Mouse (Mus musculus) Muller cell, postnatal 12 days (primary cell): Measurements from ENCODE around the gene Olfr539.
"Not testable (repeated sequence)": the region's sequence is repeated elsewhere in the genome, so short reads cannot be mapped to it uniquely, and the experiment has no call there.

ENCODE experiments used
- DNase-seq: peaks from one replicate; pipeline ENCODE4 v3.0.0-alpha.2; 2015; ENCODE audit errors: inconsistent ontology term

Gene Olfr539

DNA sequence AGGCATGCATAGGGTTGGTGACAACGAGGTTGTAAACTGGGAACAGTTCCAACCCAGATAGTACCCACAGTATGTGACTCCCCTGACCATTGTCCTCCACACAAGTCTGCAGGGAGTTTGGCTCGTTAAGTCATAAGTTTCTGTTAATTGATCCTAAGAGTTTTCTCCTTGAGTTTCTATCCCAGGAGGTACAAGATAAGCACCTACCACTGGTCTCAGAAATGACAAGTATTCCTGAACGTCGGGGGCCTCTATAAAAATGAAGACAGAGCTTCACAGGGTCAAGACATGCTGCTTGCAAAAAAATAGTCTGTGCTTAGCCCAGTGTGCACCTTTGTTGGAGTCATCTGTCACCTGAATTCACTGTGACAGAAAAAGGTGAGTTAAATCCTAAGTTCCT is at the start of gene Olfr539:
Gene Olfr539 (plus strand): TSS at position 301 of the 400 bp plus-strand sequence.
- no peak for DNase-seq

DNA sequence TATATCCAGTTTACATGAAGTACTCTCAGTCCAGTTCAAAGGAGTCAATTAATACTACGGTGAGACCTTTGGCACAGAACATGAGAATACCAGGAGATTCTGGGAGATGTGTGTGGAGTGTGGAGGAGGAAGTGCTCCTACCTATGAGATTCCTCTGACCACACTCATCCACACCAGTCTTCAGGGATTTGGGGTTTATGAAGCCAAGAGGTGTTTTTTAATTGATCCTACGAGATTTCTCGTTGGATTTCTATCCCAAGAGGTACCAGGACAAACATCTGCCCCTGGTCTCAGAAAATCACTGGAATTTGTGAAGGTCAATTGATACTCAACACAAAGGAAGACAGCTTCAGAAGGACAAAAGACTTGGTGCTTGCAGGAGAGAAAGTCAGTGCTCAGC is 31.1 kb upstream of the Olfr539 start, which contains the start of gene Olfr61:
Gene Olfr61 (plus strand): TSS at position 301 of the 400 bp plus-strand sequence.
- DNase-seq = not testable (repeated sequence)

DNA sequence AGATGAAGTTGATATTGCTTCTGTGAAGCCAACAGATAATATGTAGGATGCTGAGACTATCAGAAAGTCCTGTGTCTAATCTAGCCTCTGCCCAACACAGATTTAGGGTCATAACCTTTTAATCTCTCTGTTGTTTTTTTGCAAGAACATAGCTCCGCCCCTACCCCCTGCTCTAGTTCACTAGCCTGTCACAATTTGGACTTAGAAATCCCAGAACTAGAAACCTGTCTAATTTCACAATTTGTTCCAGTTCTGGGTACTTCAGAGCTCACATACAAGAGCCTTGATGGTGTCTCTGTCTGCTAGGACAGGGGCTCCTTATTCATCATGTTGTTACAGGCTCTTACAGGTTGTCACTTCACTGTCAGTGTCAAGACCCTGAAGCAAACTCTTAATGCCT is 29.2 kb upstream of the Olfr539 start:
- DNase-seq = no peak

DNA sequence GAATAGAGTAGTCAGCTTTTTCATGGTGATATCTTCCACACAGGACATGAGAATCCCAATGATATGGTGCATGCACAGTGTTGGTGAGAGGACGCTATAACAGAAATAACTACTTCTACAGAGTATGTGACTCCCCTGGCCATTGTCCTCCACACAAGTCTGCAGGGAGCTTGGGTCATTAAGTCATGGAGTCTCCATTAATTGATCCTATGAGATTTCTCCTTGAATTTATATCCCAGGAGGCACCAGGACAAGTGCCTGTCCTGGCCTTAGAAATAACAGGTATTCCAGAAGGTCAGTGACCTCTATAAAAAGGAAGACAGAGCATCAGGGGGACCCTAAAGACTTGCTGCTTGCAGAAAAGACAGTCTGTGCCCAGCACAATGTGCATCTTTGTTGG is 13.6 kb upstream of the Olfr539 start, which contains the start of gene Olfr53:
Gene Olfr53 (plus strand): TSS at position 301 of the 400 bp plus-strand sequence.
- no peak for DNase-seq

DNA sequence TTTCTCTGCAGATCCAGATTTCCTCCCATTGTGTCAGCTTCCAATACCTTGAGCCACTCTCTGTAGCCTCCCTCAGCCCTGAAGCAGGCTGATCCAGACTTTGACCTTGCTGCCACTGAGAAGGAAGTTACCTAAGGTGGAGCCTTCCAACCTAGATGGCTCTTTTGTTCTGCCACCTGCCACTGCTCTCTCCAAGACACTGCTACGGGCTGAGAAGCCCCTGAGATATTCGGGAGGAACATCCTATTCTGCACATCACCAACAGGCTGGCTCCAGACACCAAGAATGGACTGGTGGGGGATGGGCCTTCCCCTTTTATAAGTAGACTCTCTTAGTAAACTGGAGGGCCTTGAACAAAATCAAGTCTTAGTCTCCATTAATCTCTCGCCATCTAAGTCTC is 11.0 kb downstream of the Olfr539 start:
- DNase-seq = not testable (repeated sequence)

DNA sequence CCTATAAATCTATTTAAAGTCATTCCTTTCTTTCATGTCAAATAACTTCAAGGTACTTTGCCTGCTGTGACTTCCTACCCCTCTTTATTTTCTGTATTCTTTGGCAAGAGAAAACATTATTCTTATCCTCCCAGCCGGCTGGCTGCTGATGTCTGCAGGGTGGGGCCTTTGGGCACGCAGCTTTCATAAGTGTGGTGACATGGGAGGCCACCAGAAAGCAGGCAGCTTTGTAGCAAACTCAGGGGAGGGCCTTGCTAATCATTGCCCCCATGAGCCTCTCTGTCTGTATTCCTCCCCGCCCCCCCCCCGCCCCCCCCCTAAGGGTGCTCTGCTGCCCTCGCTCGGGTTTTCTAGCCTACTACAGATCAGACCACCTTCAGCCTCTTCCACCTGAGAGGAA is 16.1 kb downstream of the Olfr539 start:
- no peak for DNase-seq

DNA sequence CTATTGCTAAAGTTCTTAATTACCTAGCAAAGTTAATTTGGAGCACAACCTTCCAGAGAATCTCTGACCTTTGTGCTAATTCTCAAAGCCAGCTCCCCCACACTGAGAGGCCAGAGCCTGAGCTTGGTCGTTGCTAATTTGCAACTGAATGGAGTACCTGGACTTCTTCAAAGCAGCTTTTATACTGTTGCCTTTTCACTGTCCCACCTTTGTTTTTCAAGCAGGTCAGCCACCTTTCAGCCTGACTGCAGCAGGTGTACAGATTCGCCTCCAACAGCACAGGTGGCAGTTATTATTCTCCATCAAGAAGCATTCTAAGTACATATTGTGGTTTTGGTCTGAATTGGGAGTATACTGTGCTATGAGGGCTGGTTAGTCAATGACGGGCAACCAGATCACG is 19.9 kb downstream of the Olfr539 start:
- not testable (repeated sequence) for DNase-seq

DNA sequence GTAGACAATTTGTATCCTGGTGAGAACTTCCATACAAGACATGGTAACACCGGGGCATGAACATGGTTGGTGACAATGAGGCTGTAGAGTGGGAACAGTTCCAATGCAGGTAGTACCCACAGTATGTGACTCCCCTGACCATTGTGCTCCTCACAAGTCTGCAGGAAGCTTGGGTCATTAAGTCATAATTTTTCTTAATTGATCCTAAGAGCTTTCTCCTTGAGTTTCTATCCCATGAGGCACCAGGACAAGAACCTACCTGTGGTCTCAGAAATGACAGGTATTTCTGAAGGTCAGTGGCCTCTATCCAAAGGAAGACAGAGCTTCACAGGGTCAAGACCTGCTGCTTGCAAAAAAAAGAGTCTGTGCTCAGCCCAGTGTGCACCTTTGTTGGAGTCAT is 21.9 kb downstream of the Olfr539 start, which contains the start of gene Olfr45:
Gene Olfr45 (plus strand): TSS at position 301 of the 400 bp plus-strand sequence.
- DNase-seq = no peak

DNA sequence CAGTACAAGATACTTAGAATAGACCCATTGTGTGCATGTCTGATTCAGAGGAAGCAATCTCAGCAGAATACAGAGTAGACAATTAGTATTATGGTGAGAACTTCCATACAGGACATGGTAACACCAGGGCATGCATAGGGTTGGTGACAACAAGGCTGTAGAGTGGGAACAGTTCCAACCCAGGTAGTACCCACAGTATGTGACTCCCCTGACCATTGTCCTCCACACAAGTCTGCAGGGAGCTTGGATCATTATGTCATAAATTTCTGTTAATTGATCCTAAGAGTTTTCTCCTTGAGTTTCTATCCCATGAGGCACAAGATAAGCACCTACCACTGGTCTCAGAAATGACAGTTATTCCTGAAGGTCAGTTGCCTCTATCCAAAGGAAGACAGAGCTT is 37.2 kb downstream of the Olfr539 start, which contains the start of gene Olfr541:
Gene Olfr541 (plus strand): TSS at position 301 of the 400 bp plus-strand sequence.
- DNase-seq = no peak

DNA sequence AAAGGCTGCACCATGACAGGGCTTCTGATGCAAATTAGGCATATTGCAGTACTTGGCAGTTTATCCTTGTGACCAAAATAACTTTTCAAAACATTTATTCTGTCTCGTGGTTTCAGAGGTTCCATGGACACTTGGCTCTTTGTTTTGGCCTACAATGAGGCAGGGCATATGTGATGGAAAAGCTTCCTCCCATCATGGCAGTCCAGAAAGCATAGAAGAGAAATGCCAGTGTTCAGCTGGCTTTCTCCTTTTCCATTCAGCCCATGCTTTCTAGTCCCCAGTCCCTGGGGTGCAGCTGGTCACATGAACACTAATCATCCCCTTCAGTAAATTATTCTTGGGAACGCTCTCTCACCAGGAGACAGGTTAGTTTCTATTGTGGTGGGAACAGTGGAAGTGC is 46.6 kb downstream of the Olfr539 start:
- no peak for DNase-seq

DNA sequence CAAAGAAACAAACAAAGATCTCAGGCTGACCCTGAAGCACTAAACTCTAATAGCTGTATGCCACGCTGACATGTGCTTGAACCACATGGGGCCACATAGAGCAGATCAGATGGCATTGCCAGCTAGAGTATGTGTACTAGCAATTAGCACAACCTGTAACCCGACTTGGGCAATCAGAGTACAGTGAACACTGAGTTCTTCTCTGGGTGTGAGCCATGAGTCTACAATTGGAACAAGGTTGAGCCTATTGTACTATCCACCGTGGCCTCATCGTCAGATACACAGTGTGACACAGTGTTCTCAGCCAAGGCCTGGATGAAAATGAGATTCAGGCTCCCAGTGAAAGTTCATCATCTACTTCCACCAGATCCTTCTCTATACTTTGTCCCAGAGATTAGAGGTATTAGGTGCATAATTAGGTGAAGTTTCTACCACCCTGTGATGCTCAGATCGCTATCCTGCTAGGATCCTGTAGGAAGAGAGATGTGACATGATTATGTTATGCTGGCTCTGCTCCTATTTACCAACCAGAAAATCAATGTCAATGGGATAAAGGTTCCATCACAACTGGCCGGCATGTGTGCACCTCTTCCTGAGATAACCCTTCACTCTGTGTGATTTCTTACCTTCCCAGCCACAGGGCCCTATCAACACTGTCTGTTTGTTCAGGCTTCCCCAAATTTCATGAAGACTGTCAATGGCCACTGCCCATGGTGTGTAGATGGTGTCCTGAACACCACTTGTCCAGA is 48.0 kb downstream of the Olfr539 start:
- DNase-seq = no peak

DNA sequence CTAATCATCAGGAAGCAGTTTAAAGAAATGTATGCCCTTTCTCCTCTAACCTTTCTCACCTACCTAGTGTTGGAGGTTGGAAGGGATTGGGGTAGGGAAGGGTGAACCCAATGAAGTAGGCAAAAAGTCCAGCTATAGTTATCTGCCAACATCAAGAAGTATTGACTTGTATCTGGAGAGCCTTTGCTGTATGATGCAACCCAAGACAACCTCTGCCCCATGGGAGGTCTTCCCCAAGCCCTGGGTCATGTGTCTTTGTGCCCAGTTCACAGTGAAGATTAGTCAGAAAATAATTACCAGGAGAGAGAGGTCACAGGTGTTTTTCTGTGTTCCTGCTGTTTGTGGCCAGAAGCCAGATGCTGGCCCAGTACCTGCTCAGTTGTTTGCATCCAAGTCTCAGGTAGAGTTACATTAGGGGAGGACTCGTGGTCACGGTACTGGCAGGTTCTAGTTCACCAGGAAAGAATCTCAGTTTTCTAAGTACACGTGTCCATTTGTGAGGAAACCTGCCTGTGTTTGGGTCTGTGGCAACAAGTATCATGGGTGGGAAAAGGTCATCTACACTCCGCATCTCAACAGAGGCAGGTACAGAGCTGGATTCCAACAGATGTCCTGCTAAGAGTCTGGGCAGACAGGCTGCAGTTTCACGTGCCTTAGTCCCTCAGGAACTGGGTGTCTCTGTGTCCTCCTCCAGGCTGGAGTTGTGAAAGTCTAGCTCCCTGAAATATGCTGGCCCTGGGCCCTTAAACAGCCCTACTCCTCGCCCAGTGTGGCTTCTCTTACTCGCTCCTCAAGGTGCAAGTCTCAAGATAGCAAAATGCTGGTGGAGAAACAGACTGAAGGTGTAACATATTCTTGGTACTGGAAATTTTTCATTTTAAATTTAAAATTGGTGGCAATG is 57.7 kb downstream of the Olfr539 start:
- no peak for DNase-seq

DNA sequence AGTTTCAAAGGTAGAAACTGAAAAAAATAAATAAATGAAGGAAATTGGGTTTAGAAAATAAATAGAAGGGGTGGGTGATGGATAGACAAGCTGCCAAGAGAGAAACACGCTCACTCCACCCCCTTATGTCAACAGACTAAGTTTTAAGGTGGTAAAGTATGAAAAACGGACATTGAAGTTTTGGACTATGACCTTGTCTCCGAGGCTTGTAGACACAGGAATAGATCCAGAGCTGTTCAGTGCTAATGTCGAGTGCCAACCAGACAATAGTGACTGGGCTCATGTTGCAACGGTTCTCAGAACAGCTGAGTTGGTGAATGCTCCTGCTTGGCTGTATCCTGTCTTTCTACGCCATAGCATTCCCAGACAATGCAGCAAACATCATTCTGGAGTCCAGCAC is 61.4 kb downstream of the Olfr539 start:
- DNase-seq = no peak

DNA sequence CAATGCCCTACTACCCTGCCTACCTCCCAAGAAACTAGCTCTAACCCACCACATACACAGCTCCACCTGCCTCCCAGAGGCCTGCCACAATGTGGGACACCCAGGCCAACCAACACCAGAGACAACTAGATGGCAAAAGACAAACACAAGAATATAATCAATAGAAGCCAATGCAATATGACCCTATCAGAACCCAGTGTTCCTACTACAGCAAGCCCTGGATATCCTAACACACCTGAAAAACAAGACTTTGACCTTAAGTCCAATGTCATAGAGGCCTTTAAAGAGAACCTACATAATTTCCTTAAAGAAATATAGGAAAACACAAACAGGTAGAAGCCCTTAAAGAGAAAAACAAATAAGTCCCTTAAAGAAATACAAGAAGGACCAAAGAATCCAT is 65.8 kb downstream of the Olfr539 start:
- no peak for DNase-seq
